Mouse (Mus musculus): ENCODE measurements around the gene Acer3. TPM values are rescaled to one million over a fixed set of nuclear protein-coding genes. Genes with fewer than 3 reads are reported as not detected.
A peak's percentile ranks its signal among the peaks of the same experiment; 100 is the strongest.

Acer3 gene
- total and polyA plus RNA-seq, 2 experiments from 2014 or later: 12.1 to 14.1 TPM

- no peak overlapping the region for H3K27ac ChIP-seq (ENCODE audit: low read depth, low read length)
- TF ChIP-seq CTCF (IDR thresholded peaks at IDR 0.05; ENCODE audit: low read depth): no peak
- no peaks in the 10 kb centered on the region for H3K9me3 ChIP-seq (ENCODE audit: low read length)
- peak; percentile 66 for DNase-seq
- 57% methylated on average over 3 of the region's 3 CpGs for WGBS
- H3K9ac ChIP-seq: no peak overlapping the region
- H3K4me3 ChIP-seq (ENCODE audit: low read depth, low read length): no peak overlapping the region
- no peak overlapping the region for H3K4me2 ChIP-seq (ENCODE audit: low read depth)
- no peaks in the 10 kb centered on the region for H3K36me3 ChIP-seq (ENCODE audit: insufficient read depth)
- no peaks in the 10 kb centered on the region for H3K4me1 ChIP-seq (ENCODE audit: insufficient read depth)
- no peaks in the 10 kb centered on the region for H3K27me3 ChIP-seq (ENCODE audit: insufficient read depth, low read length)
- ATAC-seq: peak; percentile 86
Measured at GRCm38 (mm10) chr7:98236686-98237359, 84.2 kb downstream of the Acer3 start.

DNA sequence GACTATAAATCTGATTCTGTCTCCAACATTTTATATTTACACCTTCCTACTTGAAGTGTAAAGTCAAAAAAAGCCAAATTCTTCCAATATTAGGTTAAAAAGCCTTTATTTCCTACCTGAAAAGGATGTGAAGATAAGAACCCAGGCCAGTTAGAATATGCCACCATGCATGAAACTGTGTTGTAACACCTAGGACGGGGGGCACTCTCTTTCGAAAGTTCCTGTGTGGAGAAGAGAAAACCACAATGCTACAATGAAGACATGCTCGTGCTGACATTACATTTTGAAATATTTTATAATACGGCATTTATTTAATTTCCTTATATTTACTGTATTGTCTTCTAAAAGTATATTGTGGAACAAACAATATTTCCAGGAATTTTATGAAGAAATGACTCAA, 97.2 kb downstream of the Acer3 start:
- Histone ChIP-seq H3K9me3 (ENCODE audit: low read length) (no peaks in the 10 kb centered on the region), H3K4me1 (ENCODE audit: insufficient read depth) (no peaks in the 10 kb centered on the region), H3K9ac (no peak overlapping the region), H3K4me3 (ENCODE audit: low read depth, low read length) (no peak overlapping the region), H3K27me3 (ENCODE audit: insufficient read depth, low read length) (no peaks in the 10 kb centered on the region), H3K27ac (ENCODE audit: low read depth, low read length) (no peak overlapping the region), H3K4me2 (ENCODE audit: low read depth) (no peak overlapping the region), H3K36me3 (ENCODE audit: insufficient read depth) (no peaks in the 10 kb centered on the region)
- ATAC-seq (no peak), DNase-seq (no peak)
- no peak for TF ChIP-seq CTCF (IDR thresholded peaks at IDR 0.05; ENCODE audit: low read depth)
- WGBS: 92% methylated on average over 4 of the region's 4 CpGs

- Histone ChIP-seq H3K27ac (ENCODE audit: low read depth, low read length) (no peak overlapping the region), H3K4me2 (ENCODE audit: low read depth) (no peak overlapping the region), H3K9ac (no peak overlapping the region), H3K36me3 (ENCODE audit: insufficient read depth) (no peaks in the 10 kb centered on the region), H3K4me3 (ENCODE audit: low read depth, low read length) (no peak overlapping the region), H3K4me1 (ENCODE audit: insufficient read depth) (no peaks in the 10 kb centered on the region), H3K27me3 (ENCODE audit: insufficient read depth, low read length) (no peaks in the 10 kb centered on the region), H3K9me3 (ENCODE audit: low read length) (no peaks in the 10 kb centered on the region)
- DNase-seq (no peak), ATAC-seq (no peak)
- no peak for TF ChIP-seq CTCF (IDR thresholded peaks at IDR 0.05; ENCODE audit: low read depth)
Measured at GRCm38 (mm10) chr7:98216713-98217112, 104.3 kb downstream of the Acer3 start.

GRCm38 (mm10) chr7:98202946-98203345, 118.1 kb downstream of the Acer3 start:
- no peak for ATAC-seq

GRCm38 (mm10) chr7:98201493-98202028, 119.4 kb downstream of the Acer3 start:
- DNase-seq (no peak), ATAC-seq (no peak)
- no peaks in the 10 kb centered on the region for H3K36me3 ChIP-seq (ENCODE audit: insufficient read depth)
- no peak overlapping the region for H3K4me3 ChIP-seq (ENCODE audit: low read depth, low read length)
- H3K4me2 ChIP-seq (ENCODE audit: low read depth): no peak overlapping the region
- TF ChIP-seq CTCF (IDR thresholded peaks at IDR 0.05; ENCODE audit: low read depth): no peak
- H3K27me3 ChIP-seq (ENCODE audit: insufficient read depth, low read length): peaks cover 6% of the 10 kb centered on the region; the same call in 1 of the 2 replicates
- no peaks in the 10 kb centered on the region for H3K9me3 ChIP-seq (ENCODE audit: low read length)
- H3K4me1 ChIP-seq (ENCODE audit: insufficient read depth): no peaks in the 10 kb centered on the region
- WGBS: 85% methylated on average over 5 of the region's 5 CpGs
- H3K9ac ChIP-seq: no peak overlapping the region
- H3K27ac ChIP-seq (ENCODE audit: low read depth, low read length): no peak overlapping the region

More at GRCm38 (mm10) chr7:98202946-98203345, 118.1 kb downstream of the Acer3 start:
- Histone ChIP-seq H3K4me1 (ENCODE audit: insufficient read depth) (no peaks in the 10 kb centered on the region), H3K9ac (no peak overlapping the region), H3K27ac (ENCODE audit: low read depth, low read length) (no peak overlapping the region), H3K27me3 (ENCODE audit: insufficient read depth, low read length) (no peaks in the 10 kb centered on the region), H3K36me3 (ENCODE audit: insufficient read depth) (no peaks in the 10 kb centered on the region), H3K9me3 (ENCODE audit: low read length) (no peaks in the 10 kb centered on the region), H3K4me3 (ENCODE audit: low read depth, low read length) (no peak overlapping the region), H3K4me2 (ENCODE audit: low read depth) (no peak overlapping the region)
- DNase-seq: no peak
- 80% methylated on average over 4 of the region's 4 CpGs for WGBS
- TF ChIP-seq CTCF (IDR thresholded peaks at IDR 0.05; ENCODE audit: low read depth): no peak

DNA sequence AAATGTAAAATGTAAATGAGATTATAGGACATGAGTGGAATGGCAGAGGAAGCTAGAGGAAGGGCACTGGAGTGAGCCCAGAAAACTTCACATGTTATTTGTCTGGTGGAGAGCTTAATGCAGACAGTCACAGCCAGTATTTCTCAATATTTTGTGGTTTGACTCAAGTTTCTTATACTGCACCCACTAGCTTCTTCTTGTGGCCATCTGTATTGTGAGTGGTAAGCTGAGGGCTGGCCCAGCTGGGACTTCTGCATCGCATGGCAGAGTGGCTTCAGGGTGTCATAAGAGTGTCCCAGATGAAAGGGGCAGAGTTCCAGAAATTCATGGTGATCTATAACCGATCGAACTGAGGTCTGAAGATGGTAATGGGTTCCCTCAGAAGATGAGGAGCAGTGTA, 120.6 kb downstream of the Acer3 start:
- ATAC-seq (no peak), DNase-seq (no peak)
- Histone ChIP-seq H3K27me3 (ENCODE audit: insufficient read depth, low read length) (peaks cover 14% of the 10 kb centered on the region; the same call in 1 of the 2 replicates), H3K4me1 (ENCODE audit: insufficient read depth) (no peaks in the 10 kb centered on the region), H3K27ac (ENCODE audit: low read depth, low read length) (no peak overlapping the region), H3K36me3 (ENCODE audit: insufficient read depth) (no peaks in the 10 kb centered on the region), H3K4me2 (ENCODE audit: low read depth) (no peak overlapping the region), H3K9me3 (ENCODE audit: low read length) (no peaks in the 10 kb centered on the region), H3K4me3 (ENCODE audit: low read depth, low read length) (no peak overlapping the region), H3K9ac (no peak overlapping the region)
- no peak for TF ChIP-seq CTCF (IDR thresholded peaks at IDR 0.05; ENCODE audit: low read depth)
- 94% methylated on average over 3 of the region's 3 CpGs for WGBS

DNA sequence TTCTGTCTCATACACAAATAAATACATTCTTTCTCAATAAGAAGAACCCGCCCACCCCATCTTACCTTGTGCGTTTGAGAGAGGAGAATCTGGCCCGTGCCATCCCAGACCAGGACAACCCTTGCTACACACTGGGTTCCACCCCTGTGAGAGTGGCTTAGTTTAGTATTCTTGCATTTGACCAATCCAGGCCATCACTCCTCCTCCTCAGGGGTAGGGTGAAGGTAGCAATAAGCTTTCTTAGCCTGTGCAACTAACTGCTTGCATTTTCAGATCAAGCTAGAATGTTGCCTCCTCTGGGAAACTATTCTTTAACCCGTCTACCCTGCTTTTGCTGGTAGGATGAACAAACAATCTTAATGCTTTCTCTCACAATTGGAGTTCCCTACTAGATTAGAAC, 121.6 kb downstream of the Acer3 start, which contains the start of gene B3gnt6:
Gene B3gnt6, minus strand, starts transcription at position 101 of the 400 bp plus-strand sequence.
- no peak within 1 kb of the TSS for H3K4me3 ChIP-seq (ENCODE audit: low read depth, low read length)
- H3K9ac ChIP-seq: no peak within 1 kb of the TSS
- no peak within 1 kb of the TSS for H3K4me2 ChIP-seq (ENCODE audit: low read depth)
- H3K36me3 ChIP-seq (ENCODE audit: insufficient read depth): no peaks in the 10 kb centered on the region
- H3K27ac ChIP-seq (ENCODE audit: low read depth, low read length): no peak within 1 kb of the TSS
- H3K27me3 ChIP-seq (ENCODE audit: insufficient read depth, low read length): peaks cover 20% of the 10 kb centered on the region; the same call in 1 of the 2 replicates
- DNase-seq: no peak
- no peak for TF ChIP-seq CTCF (IDR thresholded peaks at IDR 0.05; ENCODE audit: low read depth)
- WGBS: 92% methylated on average over 4 of the region's 4 CpGs
- no peak for ATAC-seq
- H3K9me3 ChIP-seq (ENCODE audit: low read length): no peaks in the 10 kb centered on the region
- peaks cover under 1% of the 10 kb centered on the region; the same call in 1 of the 2 replicates for H3K4me1 ChIP-seq (ENCODE audit: insufficient read depth)

Data from forebrain, postnatal 0 days (tissue).